Mouse (Mus musculus) midbrain, postnatal 0 days (tissue): ENCODE measurements around the gene Msi1. TPM values are rescaled to one million over a fixed set of nuclear protein-coding genes. Genes with fewer than 3 reads are reported as not detected.

Source experiments
- ATAC-seq: fragments of 200-750 bp; cut with Nextera tagmentation; 2 replicates; pipeline ENCODE4 v1.8.0; 2017; ENCODE audit warnings: moderate number of reproducible peaks, mild to moderate bottlenecking, moderate TSS enrichment, moderate library complexity; ENCODE audit not compliant: low FRiP score
- DNase-seq: peaks from one replicate; pipeline ENCODE4 v3.0.0-alpha.2; 2015; ENCODE audit warnings: low spot score
- H3K27ac ChIP-seq: fragments of 300-500 bp; sonication (generic); 2 replicates; pipeline ENCODE4 v1.5.1; 2014; ENCODE audit warnings: low read depth, mild to moderate bottlenecking, low read length, mixed read lengths
- H3K27me3 ChIP-seq: fragments of 300-500 bp; sonication (generic); 2 replicates; pipeline ENCODE4 v1.6.1; 2014; ENCODE audit warnings: low read length, control low read depth, mixed read lengths; ENCODE audit not compliant: insufficient read depth
- H3K36me3 ChIP-seq: fragments of 300-500 bp; sonication (generic); 2 replicates; pipeline ENCODE4 v1.6.1; 2014; ENCODE audit warnings: low read length, control low read depth, mixed read lengths; ENCODE audit not compliant: insufficient read depth
- H3K4me1 ChIP-seq: fragments of 300-500 bp; sonication (generic); 2 replicates; pipeline ENCODE4 v1.6.1; 2014; ENCODE audit warnings: mild to moderate bottlenecking, control low read depth, antibody characterized with exemption, low read length, mixed read lengths; ENCODE audit not compliant: insufficient read depth
- H3K4me2 ChIP-seq: fragments of 300-500 bp; sonication (generic); 2 replicates; pipeline ENCODE4 v1.6.1; 2014; ENCODE audit warnings: low read depth, mild to moderate bottlenecking, low read length, mixed read lengths; ENCODE audit not compliant: poor library complexity, severe bottlenecking
- H3K4me3 ChIP-seq: fragments of 300-500 bp; sonication (generic); 2 replicates; pipeline ENCODE4 v1.5.1; 2014; ENCODE audit warnings: low read depth, mild to moderate bottlenecking, low read length, moderate library complexity
- H3K9ac ChIP-seq: fragments of 300-500 bp; sonication (generic); replicated peaks from 2 replicates; pipeline ENCODE4 v1.6.1; 2014; ENCODE audit warnings: mild to moderate bottlenecking, low read length, moderate library complexity, mixed read lengths; ENCODE audit not compliant: poor library complexity, severe bottlenecking
- H3K9me3 ChIP-seq: fragments of 300-500 bp; sonication (generic); 2 replicates; pipeline ENCODE4 v1.6.1; 2016; ENCODE audit warnings: low read length, control low read depth
- CTCF ChIP-seq: IDR thresholded peaks from 2 replicates; pipeline ENCODE4 v1.5.1; 2016; ENCODE audit warnings: antibody characterized with exemption, mild to moderate bottlenecking
- WGBS: fragments of 180-500 bp; shearing (Covaris S2); extraction: QIAGEN DNeasy Blood & Tissue Kit; methylation state at CpG from one replicate; pipeline ENCODE4 v1.1.7; 2014; 5-methylcytosine and 5-hydroxymethylcytosine counted together
- polyA plus RNA-seq: library from polyadenylated mRNA; unstranded; fragments of >200 nt; fragmentation: Nextera tagmentation; extraction: Ambion mirVana; gene quantifications from 2 replicates; pipeline ENCODE4 v1.2.1, GENCODE M21; 2015
- total RNA-seq: library from RNA; depleted of rRNA; stranded (reverse); fragments of >200 nt; gene quantifications from 2 replicates; pipeline ENCODE4 v1.2.3, GENCODE M21; 2014

Gene Msi1
- total and polyA plus RNA-seq, 2 experiments from 2014 or later, result 52.1 to 82.9 TPM

DNA sequence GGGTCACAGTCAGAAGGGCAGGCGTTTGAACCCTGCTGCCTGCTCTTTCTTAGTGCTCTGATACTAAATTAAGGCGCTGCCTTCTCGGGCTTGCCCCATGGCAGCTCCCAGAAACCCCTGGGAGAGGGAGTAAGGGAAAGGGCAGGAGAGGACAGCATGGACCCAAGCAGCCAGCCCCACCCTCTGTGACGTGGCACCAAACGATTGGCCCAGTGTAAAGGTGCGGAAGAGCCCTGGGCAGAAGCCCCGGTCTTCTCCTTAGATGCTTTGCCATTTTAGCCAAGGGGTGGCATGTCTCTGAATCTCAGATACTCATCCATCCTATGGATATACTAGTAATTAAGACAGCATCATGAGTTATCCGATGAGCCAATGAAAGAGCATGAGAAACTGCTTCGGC lies 21.3 kb upstream of the Msi1 start:
- no peak for TF ChIP-seq CTCF
- Histone ChIP-seq H3K9ac (no peak overlapping the region), H3K36me3 (no peaks in the 10 kb centered on the region), H3K4me3 (no peak overlapping the region), H3K27me3 (no peaks in the 10 kb centered on the region), H3K9me3 (no peaks in the 10 kb centered on the region), H3K27ac (no peak overlapping the region), H3K4me1 (no peaks in the 10 kb centered on the region), H3K4me2 (no peak overlapping the region)
- 42% methylated on average over 9 of the region's 9 CpGs for WGBS
- no peak for DNase-seq
- ATAC-seq, result no peak

DNA sequence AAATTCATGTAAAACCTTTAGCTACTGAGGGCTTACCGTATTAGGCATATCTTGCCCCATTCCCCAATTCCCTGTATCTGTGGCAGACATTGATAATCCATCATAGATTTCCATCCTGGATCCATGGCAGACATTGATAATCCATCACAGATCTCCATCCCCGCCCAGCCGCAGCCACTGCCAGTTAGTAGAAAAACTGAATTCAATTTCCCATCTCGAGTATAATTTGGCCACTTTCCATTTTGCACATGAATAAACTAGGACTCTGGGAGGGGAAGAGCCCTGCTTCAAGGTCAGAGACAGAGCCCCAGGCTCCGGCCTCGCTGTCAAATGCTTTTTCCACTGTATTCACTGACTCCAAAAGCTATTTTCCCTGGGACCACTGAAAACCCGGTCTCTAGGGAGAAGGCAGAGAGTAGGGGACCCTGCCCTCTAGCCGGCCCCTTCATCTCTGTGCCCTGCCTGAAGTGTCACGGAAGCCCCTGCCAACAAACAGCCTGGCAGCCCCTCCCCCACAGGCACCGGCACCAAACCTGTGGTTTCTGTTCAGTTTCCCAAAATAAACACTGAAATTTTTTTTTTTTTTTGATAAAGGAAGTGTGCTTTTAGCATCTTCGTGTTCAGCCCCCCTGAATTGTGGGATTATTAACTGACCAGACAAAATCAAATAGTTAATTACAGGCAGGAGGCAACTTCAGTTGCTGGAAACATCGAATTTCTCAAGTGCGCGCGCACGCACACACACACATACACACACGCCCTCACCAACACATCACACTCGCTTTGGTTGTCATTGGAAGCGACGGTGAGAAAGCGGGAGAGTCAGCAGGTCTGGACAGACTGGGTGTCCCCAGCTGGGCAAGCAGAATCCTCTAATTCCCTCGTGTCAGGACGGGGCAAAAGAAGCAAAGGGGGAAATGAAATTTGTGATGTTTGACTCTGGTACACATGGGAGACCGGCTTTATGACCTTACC lies 14.0 kb upstream of the Msi1 start:
- DNase-seq, result peak; percentile 59
- H3K4me1 ChIP-seq, result no peaks in the 10 kb centered on the region
- TF ChIP-seq CTCF, result no peak
- no peaks in the 10 kb centered on the region for H3K9me3 ChIP-seq
- H3K4me3 ChIP-seq, result peak overlapping the region; percentile 17; the same call in 1 of the 2 replicates
- H3K9ac ChIP-seq, result 0 out of 2 replicates have a peak overlapping the region, but pooled peaks have one; percentile 24
- peak overlapping the region; percentile 36 for H3K4me2 ChIP-seq
- no peak overlapping the region; the same call in 1 of the 2 replicates for H3K27ac ChIP-seq
- H3K36me3 ChIP-seq, result no peaks in the 10 kb centered on the region
- no peak for ATAC-seq
- H3K27me3 ChIP-seq, result no peaks in the 10 kb centered on the region
- WGBS, result 49% methylated on average over 24 of the region's 24 CpGs

DNA sequence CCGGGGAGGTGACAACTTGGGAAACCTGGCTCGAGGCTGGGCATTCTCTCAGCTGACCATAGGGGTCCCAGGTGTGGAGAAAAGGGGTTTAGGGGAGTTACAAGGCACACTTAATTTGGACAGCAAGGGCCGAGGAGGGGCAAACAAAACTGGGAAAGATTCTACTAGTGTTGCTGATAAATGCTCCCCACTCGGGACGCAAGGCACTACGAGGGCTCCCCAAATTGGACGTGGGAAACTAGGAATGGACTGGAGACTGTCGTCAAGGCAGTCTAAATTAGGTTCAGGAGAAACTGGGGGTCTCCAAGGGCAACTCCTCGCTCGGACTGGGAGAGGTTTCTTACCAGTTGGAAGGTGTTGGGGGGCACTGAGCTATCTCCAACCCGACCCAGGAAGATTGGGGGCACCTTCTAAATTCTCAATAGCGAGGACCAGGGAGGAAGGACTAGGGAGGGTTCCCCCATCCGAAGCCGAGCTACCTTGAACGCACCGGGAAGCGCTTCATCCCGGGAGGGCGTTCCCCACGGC lies 504 bp upstream of the Msi1 start:
- Histone ChIP-seq H3K4me3 (peak overlapping the region; percentile 95), H3K27me3 (no peaks in the 10 kb centered on the region), H3K9ac (peak overlapping the region; percentile 97), H3K9me3 (no peaks in the 10 kb centered on the region), H3K27ac (peak overlapping the region; percentile 86; the same call in 1 of the 2 replicates), H3K4me1 (peaks cover 22% of the 10 kb centered on the region; the same call in 1 of the 2 replicates), H3K4me2 (peak overlapping the region; percentile 98), H3K36me3 (no peaks in the 10 kb centered on the region)
- DNase-seq, result no peak
- WGBS, result 1% methylated on average over 19 of the region's 20 CpGs
- no peak for ATAC-seq
- no peak for TF ChIP-seq CTCF

DNA sequence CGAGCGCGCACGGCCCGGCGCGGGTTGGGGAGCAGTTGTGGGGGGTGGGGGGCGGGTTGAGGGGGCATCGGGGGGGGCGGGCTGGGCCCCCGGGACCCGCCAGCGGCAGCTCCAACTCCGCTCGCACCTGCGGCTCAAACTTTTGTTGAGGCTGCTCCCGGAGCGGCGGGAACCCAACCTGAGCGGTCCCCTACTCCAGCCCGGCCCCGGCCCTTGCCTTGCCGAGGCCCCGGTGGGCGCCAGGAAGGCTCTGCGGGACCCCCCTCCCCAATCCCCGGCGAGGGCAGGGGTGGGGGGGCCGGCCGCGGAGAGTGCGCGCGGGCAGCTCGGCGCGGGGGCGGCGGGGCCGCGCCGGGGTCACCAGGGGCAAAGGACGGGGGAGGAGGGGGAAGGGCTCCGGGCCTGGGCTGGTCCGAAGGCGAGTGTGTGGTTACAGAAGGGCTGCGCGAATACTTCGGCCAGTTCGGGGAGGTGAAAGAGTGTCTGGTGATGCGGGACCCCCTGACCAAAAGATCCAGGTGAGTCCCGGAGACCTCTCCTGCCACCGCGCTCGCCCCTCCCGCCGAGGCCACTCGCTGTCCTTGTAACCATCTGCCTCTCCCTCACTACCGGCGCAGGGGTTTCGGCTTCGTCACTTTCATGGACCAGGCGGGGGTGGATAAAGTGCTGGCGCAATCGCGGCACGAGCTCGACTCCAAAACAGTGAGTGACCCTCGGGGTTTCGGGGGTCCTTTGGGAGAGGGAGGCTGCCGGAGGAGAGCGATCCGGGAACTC lies 975 bp downstream of the Msi1 start:
- Histone ChIP-seq H3K4me1 (peaks cover 35% of the 10 kb centered on the region), H3K27ac (peak overlapping the region; percentile 86), H3K4me3 (peak overlapping the region; percentile 95), H3K27me3 (no peaks in the 10 kb centered on the region), H3K36me3 (no peaks in the 10 kb centered on the region), H3K9ac (peak overlapping the region; percentile 97), H3K4me2 (peak overlapping the region; percentile 98), H3K9me3 (no peaks in the 10 kb centered on the region)
- WGBS, result under 1% methylated on average over 47 of the region's 73 CpGs
- 0 out of 2 replicates have a peak, but pooled peaks have one; percentile 31 for ATAC-seq
- DNase-seq, result no peak
- no peak for TF ChIP-seq CTCF

DNA sequence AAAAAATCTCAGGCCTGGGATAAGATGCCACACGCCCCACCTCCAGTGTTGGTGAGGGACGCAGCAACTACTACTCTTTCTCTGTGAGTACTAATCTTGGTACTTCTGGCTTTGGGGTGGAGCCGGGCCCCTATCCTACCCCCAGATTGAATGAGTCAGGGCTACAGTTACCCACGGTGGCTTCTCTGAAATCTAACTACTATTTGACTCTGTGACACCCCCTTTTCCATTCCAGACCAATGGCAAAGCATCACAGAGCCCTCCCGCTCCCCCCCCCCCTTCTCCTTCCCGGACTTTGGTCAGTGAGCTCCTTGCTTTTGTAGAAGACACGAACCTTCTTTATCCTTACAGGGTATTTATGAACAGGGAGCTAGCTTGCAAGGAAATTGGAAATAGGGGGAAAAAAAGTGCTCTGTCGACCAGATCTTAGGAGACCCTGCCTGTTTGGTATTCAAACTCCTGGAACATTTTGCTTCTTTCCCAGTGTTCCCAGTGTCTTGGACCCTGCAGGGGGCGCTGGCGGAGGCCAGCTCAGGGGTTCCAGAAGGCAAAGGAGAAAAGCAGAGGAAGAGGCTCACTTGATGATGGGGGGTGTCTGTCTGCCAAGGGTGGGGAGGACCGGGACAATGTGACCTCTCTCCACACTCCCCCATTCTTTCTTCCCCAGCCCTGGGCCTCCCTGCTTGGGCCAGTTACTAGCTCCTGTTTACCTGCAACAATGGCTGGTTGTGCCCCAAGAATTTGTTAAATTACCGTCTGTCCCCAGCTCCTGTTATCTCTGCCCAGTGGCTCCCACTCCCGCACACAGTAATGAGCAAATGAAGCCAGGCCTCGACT lies 1.9 kb downstream of the Msi1 start:
- DNase-seq (peak; percentile 63), ATAC-seq (no peak)
- no peaks in the 10 kb centered on the region for H3K27me3 ChIP-seq
- H3K4me1 ChIP-seq, result peaks cover 44% of the 10 kb centered on the region
- H3K9me3 ChIP-seq, result no peaks in the 10 kb centered on the region
- peak overlapping the region; percentile 86 for H3K27ac ChIP-seq
- H3K36me3 ChIP-seq, result no peaks in the 10 kb centered on the region
- 3% methylated on average over 13 of the region's 14 CpGs for WGBS
- peak overlapping the region; percentile 97 for H3K9ac ChIP-seq
- peak overlapping the region; percentile 98 for H3K4me2 ChIP-seq
- TF ChIP-seq CTCF, result peak; percentile 72
- H3K4me3 ChIP-seq, result peak overlapping the region; percentile 95
